Mouse (Mus musculus) bone marrow, adult 2 months (tissue): Measurements from ENCODE around the gene Veph1.

ENCODE experiments used
- CTCF ChIP-seq: fragments of 200-500 bp; IDR thresholded peaks from 2 replicates; pipeline ENCODE4 v1.5.1; 2011; ENCODE audit warnings: low read length, control low read depth; ENCODE audit not compliant: control insufficient read depth, insufficient read depth
- POLR2A ChIP-seq: fragments of 200-500 bp; IDR thresholded peaks from 2 replicates; pipeline ENCODE4 v1.6.1; 2011; ENCODE audit warnings: low read depth, mild to moderate bottlenecking, control low read depth, low read length, borderline replicate concordance; ENCODE audit not compliant: control insufficient read depth

DNA sequence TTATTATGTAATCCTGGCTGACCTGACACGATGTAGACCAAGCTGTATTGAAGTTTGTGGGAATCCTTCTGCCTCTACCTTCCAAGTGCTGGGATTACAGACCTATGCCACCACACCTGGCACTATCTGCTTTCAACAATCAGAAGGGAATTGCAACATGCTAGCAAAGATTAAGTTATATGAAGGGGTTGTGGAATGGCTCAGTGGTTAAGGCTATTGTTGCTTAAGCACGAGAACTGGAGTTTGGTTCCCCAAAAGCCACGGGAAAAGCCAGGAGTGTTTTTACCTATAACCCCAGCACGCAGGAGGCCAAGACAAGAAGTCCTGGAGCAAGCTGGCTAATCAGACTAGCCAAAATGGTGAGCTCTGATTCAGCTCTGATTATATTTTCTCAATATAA is 291.6 kb downstream of the Veph1 start:
- TF ChIP-seq CTCF (no peak), POLR2A (no peak)
